Mouse (Mus musculus): ENCODE measurements around the gene Hsd3b6. TPM values are rescaled to one million over a fixed set of nuclear protein-coding genes. Genes with fewer than 3 reads are reported as not detected.

Gene Hsd3b6
- total RNA-seq, 4 experiments from 2014 or later, result not detected

Other genes starting within 250 kb of the Hsd3b6 start
- gene Gm10681, start 225.6 kb downstream of the Hsd3b6 start, total RNA-seq (2022), result not detected
- gene Hsd3b5, start 184.2 kb downstream of the Hsd3b6 start, total RNA-seq (2022), result not detected
- not detected for gene Hsd3b2, start 89.9 kb downstream of the Hsd3b6 start, total RNA-seq (2022)
- not detected for gene Hsd3b3, start 51.3 kb downstream of the Hsd3b6 start, total RNA-seq (2022)
- 1 to 10 TPM in 1 of 4 experiments, not detected in 3; 4.6 TPM for gene Hsd3b1, start 45.4 kb upstream of the Hsd3b6 start, total RNA-seq (2022)
- gene Hao2, start 78.8 kb upstream of the Hsd3b6 start, total RNA-seq (2022), result not detected